Mouse (Mus musculus): ENCODE data around the gene Zfp57.

- TF ChIP-seq CTCF (IDR thresholded peaks at IDR 0.05; ENCODE audit: extremely low read depth, insufficient read depth, low read length) (no peak), POLR2A (IDR thresholded peaks at IDR 0.05; ENCODE audit: extremely low read depth, insufficient read depth, low read length) (no peak)
Observed at GRCm38 (mm10) chr17:37018328-37018727, 17.4 kb downstream of the Zfp57 start.

All from cortical plate, adult 2 months (tissue).